Mouse (Mus musculus) liver, adult 2 months (tissue): ENCODE measurements around the gene Btnl10. TPM values are rescaled to one million over a fixed set of nuclear protein-coding genes. Genes with fewer than 3 reads are reported as not detected.
A peak's percentile ranks its signal among the peaks of the same experiment; 100 is the strongest.

Source experiments
- DNase-seq: peaks from one replicate; pipeline ENCODE4 v3.0.0-alpha.2; 2011; ENCODE audit warnings: low read depth, low spot score; ENCODE audit errors: extremely low read depth
- H3K27ac ChIP-seq: fragments of 200-500 bp; replicated peaks from 2 replicates; pipeline ENCODE4 v1.5.1; 2012; ENCODE audit warnings: low read depth, mild to moderate bottlenecking, control low read depth, inconsistent platforms, low read length; ENCODE audit not compliant: insufficient read depth
- H3K27me3 ChIP-seq: fragments of 200-500 bp; 2 replicates; pipeline ENCODE4 v1.6.1; 2012; ENCODE audit warnings: mild to moderate bottlenecking, moderate library complexity, low read length, inconsistent platforms; ENCODE audit not compliant: control insufficient read depth, insufficient read depth
- H3K36me3 ChIP-seq: fragments of 200-500 bp; 2 replicates; pipeline ENCODE4 v1.6.1; 2012; ENCODE audit warnings: low read length, inconsistent platforms; ENCODE audit not compliant: control insufficient read depth, insufficient read depth
- H3K4me1 ChIP-seq: fragments of 200-500 bp; 2 replicates; pipeline ENCODE4 v1.6.1; 2011; ENCODE audit warnings: low read length; ENCODE audit not compliant: control insufficient read depth, insufficient read depth
- H3K4me3 ChIP-seq: fragments of 200-500 bp; 2 replicates; pipeline ENCODE4 v1.5.1; 2011; ENCODE audit warnings: low read depth, mild to moderate bottlenecking, control low read depth, low read length, moderate library complexity; ENCODE audit not compliant: insufficient read depth
- H3K79me2 ChIP-seq: fragments of 200-500 bp; 2 replicates; pipeline ENCODE4 v1.6.1; 2012; ENCODE audit warnings: inconsistent platforms, mild to moderate bottlenecking, low read length, moderate library complexity; ENCODE audit not compliant: control insufficient read depth, insufficient read depth
- H3K9ac ChIP-seq: fragments of 200-500 bp; 2 replicates; pipeline ENCODE4 v1.6.1; 2012; ENCODE audit warnings: low read depth, mild to moderate bottlenecking, control low read depth, inconsistent platforms, low read length
- CTCF ChIP-seq: fragments of 200-500 bp; IDR thresholded peaks from 2 replicates; pipeline ENCODE4 v1.5.1; 2011; ENCODE audit warnings: low read depth, low read length, control low read depth
- POLR2A ChIP-seq: fragments of 200-500 bp; IDR thresholded peaks from 2 replicates; pipeline ENCODE4 v1.6.1; 2011; ENCODE audit warnings: low read length, control low read depth; ENCODE audit not compliant: insufficient read depth; ENCODE audit errors: extremely low read depth
- WGBS: fragments of 180-500 bp; shearing (Covaris S2); methylation state at CpG from one replicate; pipeline ENCODE4 v1.1.7; 2018; 5-methylcytosine and 5-hydroxymethylcytosine counted together
- polyA plus RNA-seq: library from polyadenylated mRNA; depleted of rRNA; stranded (reverse); fragments of >200 nt; gene quantifications from 2 replicates; pipeline ENCODE4 v1.2.3, GENCODE M21; 2012
- total RNA-seq: library from RNA; depleted of rRNA; stranded (reverse); fragments of >200 nt; gene quantifications from 2 replicates; pipeline ENCODE4 v1.2.3, GENCODE M21; 2014

Btnl10 gene
- total and polyA plus RNA-seq, 2 experiments, result not detected

GRCm38 (mm10) chr11:58954420-58955142 lies 36.9 kb downstream of the Btnl10 start, which contains the start of the genes Hist3h2a and Trim17:
Gene Hist3h2a (plus strand): TSS chr11:58954685.
Gene Trim17 (plus strand): TSS chr11:58954685.
- Histone ChIP-seq H3K4me1 (peaks cover 9% of the 10 kb centered on the region; the same call in 1 of the 2 replicates), H3K36me3 (0 out of 2 replicates have a peak, but pooled peaks cover 2% of the 10 kb centered on the region), H3K27me3 (no peaks in the 10 kb centered on the region), H3K27ac (peak within 1 kb of the TSS; percentile 78), H3K79me2 (peaks cover 2% of the 10 kb centered on the region; the same call in 1 of the 2 replicates), H3K9ac (peak within 1 kb of the TSS; percentile 76), H3K4me3 (peak within 1 kb of the TSS; percentile 80)
- peak; percentile 52; the same call in 1 of the 2 replicates for TF ChIP-seq POLR2A
- peak; percentile 55 for TF ChIP-seq CTCF
- DNase-seq, result peak; percentile 95
- under 1% methylated on average over 49 of the region's 49 CpGs for WGBS

GRCm38 (mm10) chr11:58955143-58955867 lies 37.6 kb downstream of the Btnl10 start:
- peaks cover 2% of the 10 kb centered on the region; the same call in 1 of the 2 replicates for H3K79me2 ChIP-seq

DNA sequence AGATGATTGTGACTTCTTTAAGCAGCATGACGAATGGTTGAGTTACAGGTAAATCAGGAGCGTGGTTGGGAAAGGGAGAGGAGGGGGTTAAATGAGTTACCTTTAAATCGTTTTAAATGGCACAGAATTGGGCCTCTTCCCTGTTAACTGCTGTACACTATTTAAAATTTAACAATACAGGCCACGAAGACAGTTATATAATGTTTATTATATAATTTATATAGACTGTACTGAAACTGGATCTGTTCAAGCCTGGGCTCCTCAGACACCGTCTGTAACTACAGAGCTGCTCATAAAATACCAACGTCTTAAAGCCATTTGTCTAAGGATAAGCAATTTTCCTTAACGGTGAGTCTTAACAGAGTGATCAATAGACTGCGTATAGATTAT lies 38.2 kb downstream of the Btnl10 start:
- Histone ChIP-seq H3K4me1 (peaks cover 9% of the 10 kb centered on the region; the same call in 1 of the 2 replicates), H3K27me3 (no peaks in the 10 kb centered on the region), H3K4me3 (peak overlapping the region; percentile 80; the same call in 1 of the 2 replicates), H3K27ac (no peak overlapping the region), H3K79me2 (peaks cover 2% of the 10 kb centered on the region; the same call in 1 of the 2 replicates), H3K36me3 (0 out of 2 replicates have a peak, but pooled peaks cover 2% of the 10 kb centered on the region), H3K9ac (peak overlapping the region; percentile 65)
- WGBS, result 34% methylated on average over 8 of the region's 8 CpGs
- no peak for TF ChIP-seq CTCF
- no peak for TF ChIP-seq POLR2A
- no peak for DNase-seq

More at GRCm38 (mm10) chr11:58955143-58955867, 37.6 kb downstream of the Btnl10 start:
- 1% methylated on average over 20 of the region's 20 CpGs for WGBS
- H3K36me3 ChIP-seq, result 0 out of 2 replicates have a peak, but pooled peaks cover 2% of the 10 kb centered on the region
- H3K27me3 ChIP-seq, result no peaks in the 10 kb centered on the region
- H3K9ac ChIP-seq, result peak overlapping the region; percentile 76
- TF ChIP-seq POLR2A (no peak), CTCF (no peak)
- H3K4me1 ChIP-seq, result peaks cover 9% of the 10 kb centered on the region; the same call in 1 of the 2 replicates
- peak overlapping the region; percentile 78 for H3K27ac ChIP-seq
- H3K4me3 ChIP-seq, result peak overlapping the region; percentile 80
- DNase-seq, result no peak

DNA sequence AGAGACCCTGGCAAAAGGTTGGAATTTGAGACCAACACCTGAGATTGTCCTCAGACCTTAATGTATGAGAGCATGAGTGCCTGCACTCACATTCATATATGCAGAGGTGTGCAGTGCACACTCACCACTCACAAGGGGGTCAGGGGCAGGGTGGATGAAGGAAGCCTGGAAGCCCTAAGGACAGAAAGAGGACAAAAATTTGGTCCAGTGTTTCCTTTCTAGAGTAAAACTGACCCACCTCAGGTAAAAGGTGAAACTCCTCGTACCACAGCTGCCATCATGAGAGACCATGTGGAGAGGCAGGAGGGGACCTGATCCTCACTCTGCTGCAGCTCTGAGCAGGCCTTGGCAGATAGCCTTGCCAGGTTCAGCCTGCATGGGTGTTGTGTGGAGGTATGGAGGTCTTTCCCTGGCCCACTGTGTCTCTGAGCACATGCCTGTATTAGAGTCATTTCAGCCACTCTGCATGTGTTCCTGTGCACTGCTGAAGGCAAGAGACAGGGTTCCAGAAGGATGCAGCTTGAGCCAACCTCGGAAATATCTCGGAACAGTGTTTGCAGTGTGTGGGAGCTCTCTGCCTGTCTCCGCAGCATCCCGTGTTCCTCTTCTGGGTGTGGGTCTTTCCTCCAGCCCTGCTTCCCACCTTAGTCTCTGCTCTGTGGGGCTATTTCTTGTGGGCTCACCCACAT lies 39.7 kb downstream of the Btnl10 start:
- 89% methylated on average over 5 of the region's 5 CpGs for WGBS
- H3K4me1 ChIP-seq, result peaks cover 9% of the 10 kb centered on the region; the same call in 1 of the 2 replicates
- H3K4me3 ChIP-seq, result no peak overlapping the region

DNA sequence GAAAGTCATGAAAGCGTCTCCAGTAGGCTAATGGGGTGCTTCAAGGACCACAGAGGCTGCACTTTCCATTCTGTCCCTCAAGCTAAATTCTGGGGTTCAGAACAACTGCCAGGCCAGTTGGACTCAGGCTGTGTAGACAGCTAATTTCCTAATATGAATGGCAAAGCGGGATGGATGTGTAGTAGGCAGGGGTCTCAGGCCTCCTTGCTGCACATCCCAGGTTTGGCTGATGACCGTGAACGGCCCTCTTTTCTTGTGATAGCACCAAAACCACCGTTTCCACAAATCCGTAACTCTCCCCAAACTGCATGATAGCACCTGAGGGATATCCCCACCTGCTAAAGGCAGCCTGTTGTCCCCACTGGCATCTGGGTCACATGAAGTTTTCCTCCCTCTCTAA lies 40.8 kb downstream of the Btnl10 start:
- H3K4me3 ChIP-seq, result no peak overlapping the region
- H3K4me1 ChIP-seq, result peaks cover 7% of the 10 kb centered on the region; the same call in 1 of the 2 replicates
- DNase-seq, result no peak
- H3K79me2 ChIP-seq, result peaks cover 2% of the 10 kb centered on the region; the same call in 1 of the 2 replicates
- no peak overlapping the region for H3K9ac ChIP-seq
- 0 out of 2 replicates have a peak, but pooled peaks cover 5% of the 10 kb centered on the region for H3K27me3 ChIP-seq
- 93% methylated on average over 6 of the region's 6 CpGs for WGBS
- no peak for TF ChIP-seq CTCF
- TF ChIP-seq POLR2A, result no peak
- H3K27ac ChIP-seq, result no peak overlapping the region
- H3K36me3 ChIP-seq, result 0 out of 2 replicates have a peak, but pooled peaks cover 2% of the 10 kb centered on the region

More for the DNA sequence above, 39.7 kb downstream of the Btnl10 start:
- Histone ChIP-seq H3K79me2 (peaks cover 2% of the 10 kb centered on the region; the same call in 1 of the 2 replicates), H3K9ac (no peak overlapping the region), H3K27me3 (0 out of 2 replicates have a peak, but pooled peaks cover 5% of the 10 kb centered on the region), H3K36me3 (0 out of 2 replicates have a peak, but pooled peaks cover 2% of the 10 kb centered on the region), H3K27ac (no peak overlapping the region)
- TF ChIP-seq POLR2A (no peak), CTCF (no peak)
- DNase-seq, result no peak
